Comparison of ENCODE assay signal across 8 mouse cellular contexts in genomic region chr4:137795611-137796557, GRCm38 (mm10). TPM values are rescaled to one million over a fixed set of nuclear protein-coding genes. Genes with fewer than 3 reads are reported as not detected.
DNase-seq lines count a peak whose midpoint lies in the region; ATAC-seq lines count a peak whose summit lies in the region.

Gene Alpl, minus strand, starts transcription at chr4:137796384.

- WGBS in liver, embryonic 11.5 days, result 4% methylated on average over 73 of the region's 78 CpGs
- 1% methylated on average over 78 of the region's 78 CpGs for whole genome bisulfite sequencing in neural tube, embryonic 12.5 days

- peaks cover 4% of the 10 kb centered on the region; the same call in 1 of the 2 replicates for H3K9me3 ChIP-seq in megakaryocyte, embryonic 14.5 days
- H3K9me3 ChIP-seq in liver, embryonic 11.5 days (ENCODE audit: control insufficient read depth, low read length), result no peaks in the 10 kb centered on the region
- no peaks in the 10 kb centered on the region for H3K9me3 ChIP-seq in neural tube, embryonic 12.5 days

- peak within 1 kb of the TSS; percentile 46 for H3K9ac ChIP-seq in liver, embryonic 11.5 days (ENCODE audit: low read depth, low read length)
- H3K9ac ChIP-seq in neural tube, embryonic 12.5 days, result peak within 1 kb of the TSS; percentile 40

- DNase-seq in embryo, embryonic 11 days, result peak; percentile 84
- peak; percentile 67 to 82 for DNase-seq in heart, adult 18-20 months
- DNase-seq in kidney, adult 18-20 months, result peak; percentile 86
- DNase-seq in liver, embryonic 11.5 days (ENCODE audit: low spot score), result peak; percentile 63
- peak; percentile 90 for DNase-seq in testis, postnatal 10 days (ENCODE audit: low spot score)

- H3K4me1 ChIP-seq in megakaryocyte, embryonic 14.5 days, result peaks cover 11% of the 10 kb centered on the region
- peaks cover 8% of the 10 kb centered on the region for H3K4me1 ChIP-seq in liver, embryonic 11.5 days (replicated peaks; ENCODE audit: control insufficient read depth, insufficient read depth, low read length)
- peaks cover 19% of the 10 kb centered on the region for H3K4me1 ChIP-seq in neural tube, embryonic 12.5 days

- no peak within 1 kb of the TSS for H3K27ac ChIP-seq in liver, embryonic 11.5 days (ENCODE audit: low read depth, low read length)
- no peak within 1 kb of the TSS for H3K27ac ChIP-seq in neural tube, embryonic 12.5 days

- no peaks in the 10 kb centered on the region for H3K36me3 ChIP-seq in megakaryocyte, embryonic 14.5 days (replicated peaks; ENCODE audit: low read length)
- no peaks in the 10 kb centered on the region for H3K36me3 ChIP-seq in liver, embryonic 11.5 days (ENCODE audit: control insufficient read depth, insufficient read depth, low read length)
- no peaks in the 10 kb centered on the region for H3K36me3 ChIP-seq in neural tube, embryonic 12.5 days

- H3K27me3 ChIP-seq in megakaryocyte, embryonic 14.5 days (replicated peaks), result peaks cover 78% of the 10 kb centered on the region
- H3K27me3 ChIP-seq in liver, embryonic 11.5 days (replicated peaks; ENCODE audit: control insufficient read depth, insufficient read depth, low read length), result peaks cover 53% of the 10 kb centered on the region
- peaks cover 25% of the 10 kb centered on the region for H3K27me3 ChIP-seq in neural tube, embryonic 12.5 days (replicated peaks)

- ATAC-seq in megakaryocyte, adult 5-6 weeks (ENCODE audit: poor library complexity, severe bottlenecking), result no peak
- ATAC-seq in liver, embryonic 11.5 days (replicated peaks; ENCODE audit: low FRiP score), result peak; percentile 73
- peak; percentile 76 for ATAC-seq in neural tube, embryonic 12.5 days (ENCODE audit: low FRiP score, low read depth)

- peak within 1 kb of the TSS; percentile 83 for H3K4me3 ChIP-seq in megakaryocyte, embryonic 14.5 days (replicated peaks)
- peak within 1 kb of the TSS; percentile 50 for H3K4me3 ChIP-seq in liver, embryonic 11.5 days (ENCODE audit: low read depth, low read length)
- H3K4me3 ChIP-seq in neural tube, embryonic 12.5 days, result peak within 1 kb of the TSS; percentile 44

- peak within 1 kb of the TSS; percentile 82 for H3K4me2 ChIP-seq in liver, embryonic 11.5 days
- peak within 1 kb of the TSS; percentile 91 for H3K4me2 ChIP-seq in neural tube, embryonic 12.5 days (replicated peaks)

RNA-seq across cellular contexts. Expression of gene Alpl, which starts in this region (rescaled TPM):
- not detected in 2 replicates for polyA plus RNA-seq in megakaryocyte, embryonic 14.5 days (2012; ENCODE audit: insufficient read depth, low replicate concordance)
- total RNA-seq in megakaryocyte, adult 5-6 weeks (2015), result 0.09 TPM in 1 of 2 replicates, not detected in the other
- 0.16 TPM in 1 of 2 replicates, not detected in the other for total RNA-seq in megakaryocyte, adult 5-6 weeks (2017)
- 10 to 100 TPM; 55.4 to 56.0 TPM for total RNA-seq in heart, adult 18-20 months (2021)
- 5.7 and 6.1 TPM in 2 replicates for polyA plus RNA-seq in liver, embryonic 11.5 days (2014; fragmentation: Nextera tagmentation; extraction: Ambion mirVana)
- 4.5 and 6.5 TPM in 2 replicates for polyA plus RNA-seq in neural tube, embryonic 12.5 days (2016; fragmentation: Nextera tagmentation; extraction: Ambion mirVana)

Comparison
In these comparisons a context has a peak if more than half of its experiments do, and no peak if none do; other contexts are left out.
1. RNA of gene Alpl (total RNA-seq): 55.4 to 56.0 TPM in heart, adult 18-20 months; 0.09 to 0.16 TPM in megakaryocyte, adult 5-6 weeks; every median in the first group is over 10 times any median in the second.
2. Peak in every context shown above with its lines, with median percentiles within 50 percentile points of each other: H3K4me3 ChIP-seq and DNase-seq.